Mouse (Mus musculus) T-cell, adult 2 months (primary cell): ENCODE results near the gene Slc25a11.

ENCODE experiments used
- DNase-seq: peaks from one replicate; pipeline ENCODE4 v3.0.0; 2022; ENCODE audit warnings: low spot score

Slc25a11 gene

DNA sequence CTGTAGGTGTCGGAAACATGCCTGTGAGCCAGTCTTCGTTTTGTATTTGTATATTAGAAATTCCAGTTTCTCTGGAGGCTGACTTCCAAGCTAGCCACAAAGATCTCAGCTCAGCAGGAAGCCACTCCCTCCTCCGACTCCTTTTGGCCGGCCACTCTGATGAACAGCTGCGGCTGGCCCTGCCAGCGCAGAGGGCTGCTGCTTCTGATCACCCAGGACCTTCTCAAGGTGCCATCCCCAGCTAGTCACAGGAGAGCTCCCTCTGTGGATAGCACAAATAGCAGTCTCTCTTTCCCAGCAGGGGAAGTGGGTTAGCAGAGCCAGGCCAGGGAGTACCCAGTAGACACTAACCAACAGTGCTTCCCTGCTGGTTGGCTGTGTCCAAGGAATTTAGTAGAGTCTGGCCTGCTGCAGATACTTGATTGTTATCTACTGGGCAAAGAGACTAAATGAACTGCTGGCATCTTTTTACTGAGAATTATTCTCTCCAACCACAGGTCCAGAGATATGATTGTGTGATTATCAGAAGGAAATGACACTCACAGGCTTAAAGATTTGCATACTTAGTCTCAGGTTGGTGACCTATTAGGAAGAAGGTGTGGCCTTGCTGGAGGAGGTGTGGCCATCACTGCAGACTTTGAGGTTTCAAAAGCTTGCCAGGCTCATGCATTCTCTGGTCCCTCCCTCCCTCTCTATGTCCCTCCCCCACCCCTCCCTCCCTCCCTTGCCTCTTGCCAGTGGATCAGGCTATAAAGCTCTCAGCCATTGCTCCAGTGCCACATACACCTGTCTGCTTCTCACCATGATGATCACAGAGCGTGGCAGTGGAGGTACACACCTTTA, 25.1 kb downstream of the Slc25a11 start:
- no peak for DNase-seq

DNA sequence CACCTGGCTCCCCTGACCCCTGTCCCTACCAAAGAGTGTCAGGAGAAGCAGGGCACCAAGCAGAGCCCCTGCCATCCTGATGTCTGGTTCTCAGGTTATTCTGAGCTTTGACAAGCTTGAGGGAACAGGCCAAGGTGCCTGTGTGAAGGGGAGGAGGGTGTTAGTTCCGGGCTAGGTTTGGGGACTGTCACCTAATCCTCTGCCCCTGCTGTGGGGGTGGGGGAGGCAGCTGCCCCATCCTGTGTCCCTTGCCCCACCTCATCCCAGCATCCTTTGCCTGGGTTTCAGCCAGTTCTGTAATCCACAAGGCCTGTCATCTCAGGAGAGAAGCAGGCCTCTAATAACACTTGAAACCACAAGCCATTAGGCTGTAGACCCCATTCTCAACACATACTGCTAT, 28.2 kb downstream of the Slc25a11 start, which contains the start of gene Chrne:
TSS of gene Chrne (minus strand) at position 116 of the 400 bp plus-strand sequence.
- DNase-seq: no peak

GRCm38 (mm10) chr11:70615516-70616093, 31.7 kb downstream of the Slc25a11 start, which contains the start of gene 4930544D05Rik:
TSS of gene 4930544D05Rik (plus strand) at chr11:70615848.
- peak; percentile 78 for DNase-seq

DNA sequence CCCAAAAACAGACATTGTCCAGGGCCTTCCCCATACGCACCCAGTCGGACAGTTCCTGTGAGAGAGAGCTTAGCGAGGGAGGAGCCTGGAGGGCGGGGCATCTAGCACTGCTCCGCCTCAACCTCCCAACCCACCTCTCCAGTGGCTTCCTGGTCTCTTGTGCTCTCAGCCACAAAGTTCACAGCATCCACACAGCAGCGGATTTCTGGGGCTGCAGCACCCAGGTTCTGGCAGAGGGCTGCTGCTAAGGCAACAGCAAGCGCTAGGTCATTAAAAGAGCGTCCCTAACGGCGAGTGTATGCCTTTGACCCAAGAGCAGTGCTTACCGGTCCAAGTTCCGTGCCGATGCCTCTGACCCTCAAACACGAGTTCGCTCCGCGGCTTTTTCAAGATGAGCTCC, 32.2 kb downstream of the Slc25a11 start:
- peak; percentile 85 for DNase-seq

DNA sequence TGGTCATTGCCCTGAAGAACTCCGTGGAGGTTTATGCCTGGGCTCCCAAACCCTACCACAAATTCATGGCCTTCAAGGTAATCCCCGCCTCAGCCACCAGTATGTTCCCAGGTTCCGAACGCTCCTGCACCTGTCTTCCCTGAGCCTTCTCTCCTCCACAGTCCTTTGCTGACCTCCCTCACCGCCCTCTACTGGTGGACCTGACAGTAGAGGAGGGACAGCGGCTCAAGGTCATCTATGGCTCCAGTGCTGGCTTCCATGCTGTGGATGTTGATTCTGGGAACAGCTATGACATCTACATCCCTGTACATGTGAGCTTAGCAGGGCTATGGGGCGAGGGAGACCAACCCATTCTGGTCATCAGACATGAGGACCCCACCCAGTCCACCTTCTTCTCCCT, 34.8 kb downstream of the Slc25a11 start:
- no peak for DNase-seq

DNA sequence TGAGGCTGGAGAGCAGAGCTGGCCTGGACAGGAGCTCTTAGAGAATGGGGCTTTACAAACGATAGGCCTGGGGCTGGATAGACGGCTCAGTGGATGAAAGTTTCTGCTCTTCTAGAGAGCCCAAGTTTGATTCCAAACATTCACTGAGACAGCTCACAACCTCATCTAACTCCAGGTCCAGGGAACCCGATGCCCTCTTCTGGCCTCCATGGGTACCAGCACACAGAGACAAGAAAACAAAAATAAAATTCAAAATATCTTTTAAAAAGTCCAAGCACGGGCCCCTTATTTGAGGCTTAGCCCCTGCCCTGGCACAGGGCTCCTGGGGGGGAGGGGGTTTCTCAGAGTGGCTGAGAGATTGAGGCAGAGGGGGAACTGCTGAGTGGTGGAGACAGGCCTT, 36.5 kb downstream of the Slc25a11 start:
- no peak for DNase-seq

GRCm38 (mm10) chr11:70608381-70609066, 38.8 kb downstream of the Slc25a11 start:
- no peak for DNase-seq

DNA sequence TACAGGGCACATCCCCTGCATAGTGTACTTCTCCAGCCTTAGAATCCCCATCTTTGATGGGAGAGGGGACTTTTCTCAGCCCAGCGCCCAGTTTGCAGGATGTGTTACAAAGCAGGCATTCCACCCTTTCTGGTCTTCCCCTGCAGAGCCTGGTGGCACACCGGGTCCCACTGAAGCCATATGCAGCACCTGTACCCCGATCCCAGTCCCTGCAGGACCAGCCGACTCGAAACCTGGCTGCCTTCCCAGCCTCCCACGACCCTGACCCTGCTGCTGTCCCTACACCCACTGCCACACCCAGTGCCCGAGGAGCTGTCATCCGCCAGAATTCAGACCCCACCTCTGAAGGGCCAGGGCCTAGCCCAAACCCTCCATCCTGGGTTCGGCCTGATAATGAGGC, 39.7 kb downstream of the Slc25a11 start:
- DNase-seq: no peak

DNA sequence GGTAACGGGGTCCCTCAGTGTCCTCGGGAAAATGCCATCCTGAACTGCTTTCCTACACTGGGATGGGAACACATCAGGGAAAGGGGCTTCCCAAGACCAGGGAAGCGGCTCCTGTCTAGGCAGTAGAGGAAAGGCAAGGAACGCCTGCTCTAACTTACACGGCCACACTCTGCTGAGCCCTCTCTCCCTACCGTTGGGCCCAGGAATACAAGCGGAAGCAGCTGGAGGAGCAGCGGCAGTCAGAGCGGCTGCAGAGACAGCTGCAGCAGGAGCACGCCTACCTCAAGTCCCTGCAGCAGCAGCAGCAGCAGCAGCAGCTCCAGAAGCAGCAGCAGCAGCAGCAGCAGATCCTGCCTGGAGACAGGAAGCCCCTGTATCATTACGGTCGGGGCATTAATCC, 40.6 kb downstream of the Slc25a11 start:
- DNase-seq: no peak

- peak; percentile 78 for DNase-seq
Observed at GRCm38 (mm10) chr11:70605024-70605566, 42.2 kb downstream of the Slc25a11 start.

GRCm38 (mm10) chr11:70598451-70598953, 48.8 kb downstream of the Slc25a11 start:
- no peak for DNase-seq

DNA sequence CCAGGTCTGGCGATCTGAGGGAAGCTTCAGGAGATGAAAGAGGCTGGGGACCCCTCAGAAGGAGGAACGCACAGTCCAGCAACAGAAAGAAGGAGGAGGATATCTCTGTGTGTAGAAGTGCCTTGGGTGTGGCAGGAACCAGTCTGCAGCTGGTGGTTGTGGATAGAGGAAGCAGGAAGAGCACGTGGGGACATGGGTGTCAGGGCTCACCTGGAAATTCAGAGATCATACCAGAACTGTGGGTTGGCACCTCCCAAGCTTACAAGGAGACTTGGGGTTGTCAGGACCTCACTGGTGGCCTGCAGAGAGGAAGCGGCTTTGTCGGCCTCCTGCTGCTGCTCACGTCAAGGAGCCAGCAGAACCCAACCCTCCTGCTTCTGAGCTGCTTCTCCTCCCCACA, 50.0 kb downstream of the Slc25a11 start:
- peak; percentile 51 for DNase-seq

- DNase-seq: no peak
Observed at GRCm38 (mm10) chr11:70596094-70596493, 51.2 kb downstream of the Slc25a11 start.

DNA sequence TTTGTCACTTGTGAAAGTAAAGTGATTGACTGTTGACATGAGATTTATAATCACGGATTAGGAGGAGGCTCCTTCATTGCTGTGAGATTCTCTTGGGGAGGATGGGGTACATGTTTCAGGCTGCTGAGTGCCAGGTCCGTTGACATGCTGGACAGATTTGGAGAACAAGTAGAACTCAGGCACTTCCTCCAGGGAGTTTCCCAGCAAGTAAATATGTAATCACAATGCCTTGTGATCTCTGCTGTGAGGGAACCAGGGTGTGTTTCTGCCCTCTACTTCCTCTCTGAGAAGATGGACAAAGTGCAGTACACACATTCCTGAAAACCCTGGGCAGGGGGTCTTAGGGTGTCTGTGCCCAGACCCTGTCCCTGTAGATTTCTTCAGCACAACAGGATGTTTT, 51.6 kb downstream of the Slc25a11 start:
- no peak for DNase-seq

DNA sequence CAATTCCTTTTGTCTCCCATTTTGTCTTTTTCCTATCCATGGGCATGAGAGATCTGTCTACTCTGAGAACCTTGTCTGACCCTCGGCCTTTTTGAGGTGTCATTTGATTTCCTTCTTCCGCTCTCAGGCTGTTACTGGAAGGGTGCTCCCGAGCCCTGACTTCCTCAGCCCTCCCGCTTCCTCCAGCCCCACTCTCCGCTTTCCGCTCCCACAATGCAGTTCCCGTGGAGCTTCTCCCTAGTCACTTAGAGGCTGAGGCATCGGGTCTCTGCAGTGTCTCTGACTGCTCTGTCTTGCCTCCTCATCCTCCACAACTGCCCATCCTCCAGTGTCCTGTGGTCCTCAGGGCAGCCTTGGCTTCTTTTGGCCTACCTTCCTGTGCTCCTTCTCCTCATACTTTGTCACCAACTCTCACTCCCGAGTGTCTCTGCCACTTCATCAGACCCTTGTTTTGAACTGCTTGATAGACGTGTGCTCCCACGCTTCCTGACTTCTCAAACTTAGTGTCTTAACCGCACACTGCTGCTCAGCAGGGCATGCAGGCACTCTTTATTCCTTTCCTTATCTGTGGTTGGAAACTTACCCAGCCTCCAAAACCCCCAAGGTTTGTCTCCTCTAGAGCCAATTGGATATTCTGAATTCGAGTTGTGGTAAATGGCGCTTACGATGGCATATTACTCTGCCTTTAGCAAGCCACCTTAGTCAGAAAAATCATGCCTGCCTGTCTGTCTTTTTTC, 52.9 kb downstream of the Slc25a11 start:
- peak; percentile 37 for DNase-seq
